Mouse (Mus musculus) neural tube, embryonic 15.5 days (tissue): Measurements from ENCODE around the gene AU021092. TPM values are rescaled to one million over a fixed set of nuclear protein-coding genes. Genes with fewer than 3 reads are reported as not detected.

ENCODE experiments used
- ATAC-seq: fragments of 200-750 bp; cut with Nextera tagmentation; 2 replicates; pipeline ENCODE4 v1.8.0; 2017; ENCODE audit warnings: mild to moderate bottlenecking, moderate TSS enrichment, moderate library complexity; ENCODE audit not compliant: low FRiP score
- H3K27ac ChIP-seq: fragments of 300-500 bp; sonication (generic); replicated peaks from 2 replicates; pipeline ENCODE4 v1.5.1; 2015; ENCODE audit warnings: mild to moderate bottlenecking, inconsistent platforms
- H3K27me3 ChIP-seq: fragments of 300-500 bp; sonication (generic); replicated peaks from 2 replicates; pipeline ENCODE4 v1.6.1; 2015; ENCODE audit warnings: inconsistent platforms
- H3K36me3 ChIP-seq: fragments of 300-500 bp; sonication (generic); 2 replicates; pipeline ENCODE4 v1.6.1; 2015; ENCODE audit warnings: inconsistent platforms
- H3K4me1 ChIP-seq: fragments of 300-500 bp; sonication (generic); 2 replicates; pipeline ENCODE4 v1.6.1; 2015; ENCODE audit warnings: inconsistent platforms
- H3K4me2 ChIP-seq: fragments of 300-500 bp; sonication (generic); 2 replicates; pipeline ENCODE4 v1.6.1; 2015; ENCODE audit warnings: inconsistent platforms, mild to moderate bottlenecking, moderate library complexity
- H3K4me3 ChIP-seq: fragments of 300-500 bp; sonication (generic); replicated peaks from 2 replicates; pipeline ENCODE4 v1.5.1; 2015; ENCODE audit warnings: mild to moderate bottlenecking, inconsistent platforms
- H3K9ac ChIP-seq: fragments of 300-500 bp; sonication (generic); replicated peaks from 2 replicates; pipeline ENCODE4 v1.6.1; 2015; ENCODE audit warnings: mild to moderate bottlenecking, inconsistent platforms
- H3K9me3 ChIP-seq: fragments of 300-500 bp; sonication (generic); replicated peaks from 2 replicates; pipeline ENCODE4 v1.6.1; 2016; ENCODE audit warnings: inconsistent platforms
- WGBS: fragments of 180-500 bp; shearing (Covaris S2); methylation state at CpG from one replicate; pipeline ENCODE4 v1.1.7; 2015; ENCODE audit warnings: mixed read lengths; 5-methylcytosine and 5-hydroxymethylcytosine counted together
- microRNA-seq: library from miRNA; unstranded; fragments of <30 nt; microRNA quantifications from one replicate; pipeline ENCODE4, GENCODE M21; 2017
- polyA plus RNA-seq: library from polyadenylated mRNA; unstranded; fragments of >200 nt; fragmentation: Nextera tagmentation; extraction: Ambion mirVana; gene quantifications from 2 replicates; pipeline ENCODE4 v1.2.1, GENCODE M21; 2015

Gene AU021092
- polyA plus RNA-seq, 1 experiment from 2014 or later = 13.9 TPM

DNA sequence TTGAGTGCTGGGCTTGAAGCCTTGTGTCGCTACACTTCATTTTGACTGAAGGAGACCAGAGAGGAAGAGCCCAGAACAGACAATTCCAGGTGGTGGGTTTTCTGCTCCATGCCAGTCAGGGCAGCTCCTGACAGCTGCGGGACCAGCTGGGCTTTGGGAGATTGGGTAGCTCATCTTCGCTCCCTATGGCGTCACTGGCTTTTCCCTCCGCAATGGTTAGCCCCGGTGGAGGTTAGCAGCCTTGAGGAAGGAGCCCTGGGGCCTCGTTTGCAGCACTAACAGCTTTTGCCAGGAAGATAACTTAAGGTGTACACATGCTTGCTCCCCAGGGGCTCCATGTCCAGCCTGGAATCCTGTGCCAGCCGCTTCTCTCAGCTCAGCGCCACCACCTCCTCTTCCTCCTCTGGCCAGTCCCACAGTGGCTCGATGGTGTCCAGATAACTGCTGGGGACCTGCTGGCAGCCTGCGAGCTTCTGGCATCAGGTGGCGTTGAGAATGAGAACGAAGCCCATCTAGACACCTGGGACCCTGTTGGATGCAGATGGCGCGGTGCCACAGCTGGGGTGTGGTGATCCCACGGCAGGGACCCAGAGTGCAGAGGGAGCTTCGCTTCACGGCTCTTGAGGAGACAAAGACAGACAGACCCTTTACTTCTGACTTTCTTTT, 38.7 kb downstream of the AU021092 start:
- no peak overlapping the region for H3K4me3 ChIP-seq
- no peak for ATAC-seq
- no peak overlapping the region for H3K27ac ChIP-seq
- no peaks in the 10 kb centered on the region for H3K36me3 ChIP-seq
- no peaks in the 10 kb centered on the region for H3K27me3 ChIP-seq
- no peaks in the 10 kb centered on the region for H3K9me3 ChIP-seq
- H3K4me2 ChIP-seq = no peak overlapping the region
- no peak overlapping the region for H3K9ac ChIP-seq
- WGBS = 74% methylated on average over 18 of the region's 18 CpGs
- H3K4me1 ChIP-seq = no peaks in the 10 kb centered on the region

GRCm38 (mm10) chr16:5172636-5173035, 49.5 kb downstream of the AU021092 start:
- no peak overlapping the region for H3K27ac ChIP-seq
- H3K4me1 ChIP-seq = no peaks in the 10 kb centered on the region
- H3K4me3 ChIP-seq = no peak overlapping the region
- H3K9ac ChIP-seq = no peak overlapping the region
- no peak overlapping the region for H3K4me2 ChIP-seq
- H3K9me3 ChIP-seq = no peaks in the 10 kb centered on the region
- H3K36me3 ChIP-seq = no peaks in the 10 kb centered on the region
- 86% methylated on average over 6 of the region's 6 CpGs for WGBS
- ATAC-seq = no peak
- H3K27me3 ChIP-seq = no peaks in the 10 kb centered on the region

- no peak overlapping the region for H3K4me2 ChIP-seq
- 80% methylated on average over 5 of the region's 5 CpGs for WGBS
- H3K27ac ChIP-seq = no peak overlapping the region
- H3K9me3 ChIP-seq = no peaks in the 10 kb centered on the region
- no peaks in the 10 kb centered on the region for H3K27me3 ChIP-seq
- no peak overlapping the region for H3K9ac ChIP-seq
- no peaks in the 10 kb centered on the region for H3K36me3 ChIP-seq
- H3K4me3 ChIP-seq = no peak overlapping the region
- no peak for ATAC-seq
- no peaks in the 10 kb centered on the region for H3K4me1 ChIP-seq
These were observed 53.3 kb downstream of the AU021092 start for GRCm38 (mm10) chr16:5168829-5169228.

GRCm38 (mm10) chr16:5168038-5168437, 54.1 kb downstream of the AU021092 start:
- no peaks in the 10 kb centered on the region for H3K36me3 ChIP-seq
- no peaks in the 10 kb centered on the region for H3K9me3 ChIP-seq
- no peak overlapping the region for H3K27ac ChIP-seq
- no peak overlapping the region for H3K4me2 ChIP-seq
- no peak for ATAC-seq
- H3K4me1 ChIP-seq = no peaks in the 10 kb centered on the region
- H3K9ac ChIP-seq = no peak overlapping the region
- WGBS = 87% methylated on average over 2 of the region's 2 CpGs
- no peaks in the 10 kb centered on the region for H3K27me3 ChIP-seq
- H3K4me3 ChIP-seq = no peak overlapping the region

- no peak overlapping the region for H3K9ac ChIP-seq
- H3K4me1 ChIP-seq = no peaks in the 10 kb centered on the region
- 82% methylated on average over 6 of the region's 6 CpGs for WGBS
- no peaks in the 10 kb centered on the region for H3K36me3 ChIP-seq
- H3K27me3 ChIP-seq = no peaks in the 10 kb centered on the region
- no peaks in the 10 kb centered on the region for H3K9me3 ChIP-seq
- H3K4me2 ChIP-seq = no peak overlapping the region
- H3K27ac ChIP-seq = no peak overlapping the region
- no peak overlapping the region for H3K4me3 ChIP-seq
- no peak for ATAC-seq
These were observed 57.8 kb downstream of the AU021092 start for GRCm38 (mm10) chr16:5164327-5164726.

Small RNAs within 50 kb of the gene (microRNA-seq; reads per million reads assigned to microRNA genes)
- gene Gm23689 = not detected
- not detected for gene Gm26095
- not detected for gene Mir6364

Other genes starting within 250 kb of the AU021092 start
- not detected in 2 replicates for gene Sept12, start 224.4 kb downstream of the AU021092 start, polyA plus RNA-seq
- gene Smim22, start 215.0 kb downstream of the AU021092 start, polyA plus RNA-seq = 0.47 and 10.6 TPM in 2 replicates
- gene Rogdi, start 208.7 kb downstream of the AU021092 start, polyA plus RNA-seq = 158 and 170 TPM in 2 replicates
- gene Glyr1, start 172.4 kb downstream of the AU021092 start, polyA plus RNA-seq = 170 and 172 TPM in 2 replicates
- gene Ubn1, start 172.2 kb downstream of the AU021092 start, polyA plus RNA-seq = 11.1 and 14.6 TPM in 2 replicates
- 0.35 and 1.0 TPM in 2 replicates for gene Ppl, start 89.9 kb downstream of the AU021092 start, polyA plus RNA-seq
- gene Sec14l5, start 75.2 kb downstream of the AU021092 start, polyA plus RNA-seq = 0.33 and 0.34 TPM in 2 replicates
- gene Nagpa, start 18.3 kb downstream of the AU021092 start, polyA plus RNA-seq = 13.2 and 17.7 TPM in 2 replicates
- 38.0 and 42.8 TPM in 2 replicates for gene Alg1, start 11.3 kb upstream of the AU021092 start, polyA plus RNA-seq
- gene Eef2kmt, start 33.7 kb upstream of the AU021092 start, polyA plus RNA-seq = 6.7 and 13.1 TPM in 2 replicates